29 mouse cellular contexts compared by ENCODE assay signal in genomic region chr7:114706716-114707115, GRCm38 (mm10). TPM values are rescaled to one million over a fixed set of nuclear protein-coding genes. Genes with fewer than 3 reads are reported as not detected.
DNase-seq lines count a peak whose midpoint lies in the region; ATAC-seq and TF ChIP-seq lines count a peak whose summit lies in the region.
"Had no signal": no experiment of that assay in that cellular context is flagged by ENCODE, and none has a peak within 500 bp of the region (broad histone marks: within the 10 kb centered on the region; RNA-seq: fewer than 3 reads in every experiment).

No protein-coding gene starts in this region.

- peak; percentile 26 for ATAC-seq in Patski
- ATAC-seq in liver, embryonic 12.5 days: no peak
- ATAC-seq: forebrain, embryonic 15.5 days; hindbrain, embryonic 16.5 days; inflammation-experienced regulatory T-cells, adult 6 months had no signal

- WGBS in liver, embryonic 12.5 days (ENCODE audit: insufficient replicate concordance): 69% methylated on average over 4 of the region's 4 CpGs

- CTCF ChIA-PET in Patski (lab: Charles Lee): no interaction called here

- H3K4me2 ChIP-seq in liver, embryonic 12.5 days: no peak overlapping the region
- H3K4me2 ChIP-seq: embryonic facial prominence, embryonic 15.5 days; forebrain, embryonic 15.5 days; hindbrain, embryonic 12.5 days had no signal

- H3K9me3 ChIP-seq in liver, embryonic 12.5 days (replicated peaks): no peaks in the 10 kb centered on the region
- H3K9me3 ChIP-seq: embryonic facial prominence, embryonic 15.5 days; forebrain, embryonic 10.5 days; forebrain, embryonic 15.5 days; heart, embryonic 10.5 days; hindbrain, embryonic 12.5 days had no signal

- POLR2A ChIA-PET in Patski (lab: Charles Lee): no interaction called here

- no peaks in the 10 kb centered on the region for H3K27me3 ChIP-seq in Patski
- no peaks in the 10 kb centered on the region for H3K27me3 ChIP-seq in liver, embryonic 12.5 days (replicated peaks)
- H3K27me3 ChIP-seq: embryonic facial prominence, embryonic 15.5 days; forebrain, embryonic 15.5 days; hindbrain, embryonic 12.5 days had no signal

- no peak for TF ChIP-seq CTCF in gastrocnemius, adult 2 months (IDR thresholded peaks at IDR 0.05)
- TF ChIP-seq CTCF in Patski (IDR thresholded peaks at IDR 0.05): no peak

- H3K27ac ChIP-seq in gastrocnemius, adult 2 months: no peak overlapping the region
- H3K27ac ChIP-seq in liver, embryonic 12.5 days: no peak overlapping the region
- H3K27ac ChIP-seq: embryonic facial prominence, embryonic 15.5 days; forebrain, embryonic 10.5 days; forebrain, embryonic 15.5 days; heart, embryonic 10.5 days; hindbrain, embryonic 12.5 days had no signal

- no peaks in the 10 kb centered on the region for H3K4me1 ChIP-seq in liver, embryonic 12.5 days
- H3K4me1 ChIP-seq: embryonic facial prominence, embryonic 15.5 days; forebrain, embryonic 10.5 days; forebrain, embryonic 15.5 days; heart, embryonic 10.5 days; hindbrain, embryonic 12.5 days had no signal

- no peaks in the 10 kb centered on the region for H3K36me3 ChIP-seq in liver, embryonic 12.5 days
- H3K36me3 ChIP-seq: embryonic facial prominence, embryonic 15.5 days; forebrain, embryonic 10.5 days; forebrain, embryonic 15.5 days; heart, embryonic 10.5 days; hindbrain, embryonic 12.5 days had no signal

- no peak overlapping the region for H3K4me3 ChIP-seq in gastrocnemius, adult 2 months
- H3K4me3 ChIP-seq in liver, embryonic 12.5 days: no peak overlapping the region
- H3K4me3 ChIP-seq: embryonic facial prominence, embryonic 15.5 days; erythroblast, embryonic 14.5 days; forebrain, embryonic 10.5 days; forebrain, embryonic 15.5 days; heart, embryonic 10.5 days; hindbrain, embryonic 12.5 days had no signal

- DNase-seq in gastrocnemius, adult 2 months: peak; percentile 29
- DNase-seq in gastrocnemius, postnatal 36 days: no peak
- DNase-seq in urinary bladder, postnatal 14 days (ENCODE audit: low spot score): peak; percentile 27
- DNase-seq in urinary bladder, adult 2 months (ENCODE audit: low spot score): no peak
- no peak for DNase-seq in Patski (ENCODE audit: low read depth, low spot score)
- DNase-seq in telencephalon, adult 2 months (ENCODE audit: low read depth, low spot score): peak; percentile 3
- no peak for DNase-seq in kidney, adult 8-10 months
- DNase-seq: adrenal gland, postnatal 10 days; B cell, adult 2 months; cerebellum, adult 18-20 months; cerebellum, adult 9-11 months; cerebellum, postnatal 36 days; gastrocnemius, postnatal 25 days; heart, postnatal 10 days; heart, postnatal 4 days; kidney, adult 18-20 months had no signal

- H3K9ac ChIP-seq in liver, embryonic 12.5 days: no peak overlapping the region
- H3K9ac ChIP-seq: embryonic facial prominence, embryonic 15.5 days; forebrain, embryonic 15.5 days; hindbrain, embryonic 12.5 days had no signal

- in situ Hi-C loops in Patski (cut with MboI; ENCODE audit: low pct_unique_long_range_greater_than_20kb): no loop called here

- intact Hi-C loops in gastrocnemius, adult 2 months (cut with DNase I): no loop called here
- intact Hi-C loops in gastrocnemius, postnatal 36 days (cut with DNase I): no loop called here

RNA-seq across cellular contexts. Expression of gene Calcb, which starts 11.7 kb away (rescaled TPM):
- not detected for total RNA-seq in gastrocnemius, adult 2 months (2021)
- not detected for total RNA-seq in gastrocnemius, postnatal 36 days (2021)
- polyA plus RNA-seq in urinary bladder, adult 2 months (2012; rRNA removed): 0.31 and 0.45 TPM in 2 replicates
- 0.13 TPM for polyA plus RNA-seq in Patski (2021)
- not detected in 2 replicates for polyA plus RNA-seq in liver, embryonic 12.5 days (2016; fragmentation: Nextera tagmentation; extraction: Ambion mirVana)
- total RNA-seq: adrenal gland, postnatal 10 days; adrenal gland, postnatal 4 days; gastrocnemius, adult 18-20 months; gastrocnemius, postnatal 25 days; MEL had no signal
- polyA plus RNA-seq: erythroblast, embryonic 14.5 days; forebrain, embryonic 10.5 days; forebrain, embryonic 15.5 days; heart, embryonic 10.5 days; heart, embryonic 14.5 days; hindbrain, embryonic 12.5 days; inflammation-experienced regulatory T-cells, adult 6 months had no signal

RNA-seq across cellular contexts. Expression of gene Insc, which starts 36.8 kb away (rescaled TPM):
- 1 to 10 TPM in 1 of 2 experiments, under 1 TPM in 1; 0.48 to 1.9 TPM for total RNA-seq in gastrocnemius, adult 2 months (2021)
- 1 to 10 TPM; 1.0 to 1.7 TPM for total RNA-seq in gastrocnemius, postnatal 36 days (2021)
- polyA plus RNA-seq in urinary bladder, adult 2 months (2012; rRNA removed): 5.6 and 9.5 TPM in 2 replicates
- polyA plus RNA-seq in Patski (2021): 0.21 TPM
- polyA plus RNA-seq in liver, embryonic 12.5 days (2016; fragmentation: Nextera tagmentation; extraction: Ambion mirVana): 3.2 and 3.7 TPM in 2 replicates
- total RNA-seq: MEL had no signal
- polyA plus RNA-seq: inflammation-experienced regulatory T-cells, adult 6 months had no signal

Comparison
In these comparisons a context has a peak if more than half of its experiments do, and no peak if none do; other contexts are left out.
1. DNase-seq: peak in gastrocnemius, adult 2 months (single experiment), urinary bladder, postnatal 14 days (single experiment) and telencephalon, adult 2 months (single experiment); none in gastrocnemius, postnatal 36 days (0 of 2), urinary bladder, adult 2 months (single experiment), Patski (single experiment) and kidney, adult 8-10 months (0 of 2).